Mouse (Mus musculus) forebrain, embryonic 10.5 days (tissue): ENCODE results near the gene Tnxb. TPM values are rescaled to one million over a fixed set of nuclear protein-coding genes. Genes with fewer than 3 reads are reported as not detected.

Experiments
- DNase-seq: peaks from one replicate; pipeline ENCODE4 v3.0.0-alpha.2; 2017; ENCODE audit warnings: low spot score; ENCODE audit errors: extremely low spot score
- H3K27ac ChIP-seq: fragments of 300-500 bp; sonication (generic); 2 replicates; pipeline ENCODE4 v1.5.1; 2016; ENCODE audit warnings: mild to moderate bottlenecking
- H3K27me3 ChIP-seq: fragments of 300-500 bp; sonication (generic); 2 replicates; pipeline ENCODE4 v1.6.1; 2016; ENCODE audit warnings: mild to moderate bottlenecking; ENCODE audit not compliant: poor library complexity, severe bottlenecking
- H3K36me3 ChIP-seq: fragments of 300-500 bp; sonication (generic); replicated peaks from 2 replicates; pipeline ENCODE4 v1.6.1; 2016; ENCODE audit warnings: mild to moderate bottlenecking, moderate library complexity
- H3K4me1 ChIP-seq: fragments of 300-500 bp; sonication (generic); 2 replicates; pipeline ENCODE4 v1.6.1; 2016
- H3K4me3 ChIP-seq: fragments of 300-500 bp; sonication (generic); 2 replicates; pipeline ENCODE4 v1.5.1; 2016; ENCODE audit warnings: mild to moderate bottlenecking, moderate library complexity
- H3K9me3 ChIP-seq: fragments of 300-500 bp; sonication (generic); 2 replicates; pipeline ENCODE4 v1.6.1; 2016; ENCODE audit warnings: mild to moderate bottlenecking, moderate library complexity
- WGBS: fragments of 180-500 bp; shearing (Covaris S2); methylation state at CpG from one replicate; pipeline ENCODE4 v1.1.7; 2016; 5-methylcytosine and 5-hydroxymethylcytosine counted together
- polyA plus RNA-seq: library from polyadenylated mRNA; unstranded; fragments of >200 nt; fragmentation: Nextera tagmentation; extraction: Ambion mirVana; gene quantifications from 2 replicates; pipeline ENCODE4 v1.2.1, GENCODE M21; 2016

Gene Tnxb
- polyA plus RNA-seq, 1 experiment from 2014 or later = not detected

- Histone ChIP-seq H3K36me3 (peaks cover 35% of the 10 kb centered on the region), H3K9me3 (no peaks in the 10 kb centered on the region), H3K27me3 (no peaks in the 10 kb centered on the region), H3K4me3 (peak overlapping the region; percentile 99), H3K4me1 (peaks cover 48% of the 10 kb centered on the region), H3K27ac (0 out of 2 replicates have a peak overlapping the region, but pooled peaks have one; percentile 17)
- WGBS = 92% methylated on average over 30 of the region's 30 CpGs
- no peak for DNase-seq
Observed at GRCm38 (mm10) chr17:34645831-34646511, 24.4 kb upstream of the Tnxb start.

- Histone ChIP-seq H3K27me3 (no peaks in the 10 kb centered on the region), H3K9me3 (no peaks in the 10 kb centered on the region), H3K4me3 (peak within 1 kb of the TSS; percentile 99), H3K4me1 (peaks cover 43% of the 10 kb centered on the region), H3K27ac (peak within 1 kb of the TSS; percentile 95), H3K36me3 (peaks cover 47% of the 10 kb centered on the region)
- peak; percentile 96 for DNase-seq
- 2% methylated on average over 66 of the region's 66 CpGs for WGBS
Observed at GRCm38 (mm10) chr17:34646906-34647787, 23.2 kb upstream of the Tnxb start, which contains the start of gene Atf6b. Gene Atf6b, plus strand, starts transcription at chr17:34647146.

DNA sequence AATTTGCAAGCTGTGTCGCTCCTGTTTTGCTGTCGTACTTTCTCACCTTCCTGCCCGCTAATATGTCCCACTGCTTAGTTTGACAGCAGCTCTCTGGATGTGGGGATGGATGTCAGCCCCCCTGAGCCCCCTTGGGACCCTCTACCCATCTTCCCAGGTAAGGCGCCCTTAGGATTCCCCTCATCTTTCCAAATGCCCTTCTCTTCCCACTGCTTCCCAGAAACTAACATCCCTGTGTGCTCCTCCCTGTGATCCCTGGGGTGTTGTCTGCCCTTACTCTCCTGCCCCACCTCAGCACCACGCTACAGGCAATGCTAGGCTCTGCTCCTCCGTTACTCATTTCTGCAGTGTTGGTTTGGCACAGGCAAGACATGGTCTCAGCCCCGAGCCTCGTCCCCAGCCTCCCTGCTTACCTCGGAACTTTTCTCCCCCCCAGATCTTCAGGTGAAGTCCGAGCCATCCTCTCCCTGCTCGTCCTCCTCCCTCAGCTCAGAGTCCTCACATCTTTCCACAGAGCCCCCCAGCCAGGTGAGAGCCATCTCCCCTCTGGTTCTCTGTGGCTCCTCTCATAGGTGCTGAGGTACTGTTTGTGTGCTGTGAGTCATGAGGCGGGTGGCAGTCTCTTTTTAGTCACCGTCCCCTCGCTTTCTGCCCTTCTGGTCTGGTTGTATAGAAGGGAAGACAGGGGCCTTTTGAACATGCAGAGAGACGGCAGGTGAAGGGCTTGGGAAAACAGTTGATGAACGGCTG lies 22.0 kb upstream of the Tnxb start:
- no peaks in the 10 kb centered on the region for H3K27me3 ChIP-seq
- no peaks in the 10 kb centered on the region for H3K9me3 ChIP-seq
- peaks cover 58% of the 10 kb centered on the region for H3K36me3 ChIP-seq
- peaks cover 43% of the 10 kb centered on the region for H3K4me1 ChIP-seq
- H3K27ac ChIP-seq = no peak overlapping the region
- 84% methylated on average over 16 of the region's 16 CpGs for WGBS
- DNase-seq = no peak
- H3K4me3 ChIP-seq = peak overlapping the region; percentile 99

DNA sequence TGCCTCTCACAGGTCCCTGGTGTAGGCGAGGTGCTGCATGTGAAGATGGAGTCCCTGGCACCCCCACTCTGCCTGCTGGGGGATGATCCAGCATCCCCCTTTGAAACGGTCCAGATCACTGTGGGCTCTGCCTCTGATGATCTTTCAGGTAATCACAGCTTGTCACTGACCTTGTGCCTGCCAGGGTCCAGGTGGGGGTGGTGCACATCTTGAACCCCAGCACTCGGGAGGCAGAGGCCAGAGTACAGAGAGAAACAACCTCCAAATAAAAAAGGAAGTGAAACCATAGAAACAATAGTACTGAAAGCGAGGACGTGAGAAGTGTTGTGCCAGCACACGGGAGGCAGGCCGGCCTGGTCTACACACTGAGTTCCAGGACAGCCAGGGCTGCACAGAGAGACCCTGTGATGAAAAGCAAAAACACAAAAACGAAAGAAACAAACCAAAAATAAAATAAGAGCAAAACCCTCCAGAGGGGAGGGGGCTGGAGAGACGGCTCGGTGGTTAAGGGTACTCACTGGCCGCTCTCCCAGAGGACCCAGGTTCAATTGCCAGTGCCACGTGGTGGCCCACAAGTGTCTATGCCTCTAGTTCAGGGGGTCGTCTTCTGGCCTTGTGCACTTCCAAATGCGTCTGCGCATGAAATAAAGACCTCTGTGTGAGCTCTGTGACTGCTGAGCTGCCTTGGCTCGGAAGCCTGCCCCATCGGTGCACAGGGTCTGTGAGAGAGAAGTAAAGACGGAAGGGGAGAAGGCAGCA lies 21.1 kb upstream of the Tnxb start:
- Histone ChIP-seq H3K4me1 (peaks cover 43% of the 10 kb centered on the region), H3K27ac (no peak overlapping the region), H3K36me3 (peaks cover 68% of the 10 kb centered on the region), H3K4me3 (peak overlapping the region; percentile 99), H3K9me3 (no peaks in the 10 kb centered on the region), H3K27me3 (no peaks in the 10 kb centered on the region)
- 91% methylated on average over 18 of the region's 18 CpGs for WGBS
- no peak for DNase-seq

GRCm38 (mm10) chr17:34650781-34651180 lies 19.6 kb upstream of the Tnxb start:
- peaks cover 79% of the 10 kb centered on the region for H3K36me3 ChIP-seq
- H3K4me3 ChIP-seq = no peak overlapping the region
- 91% methylated on average over 14 of the region's 14 CpGs for WGBS
- no peak overlapping the region for H3K27ac ChIP-seq
- H3K27me3 ChIP-seq = no peaks in the 10 kb centered on the region
- DNase-seq = no peak
- no peaks in the 10 kb centered on the region for H3K9me3 ChIP-seq
- H3K4me1 ChIP-seq = peaks cover 38% of the 10 kb centered on the region

- peaks cover 37% of the 10 kb centered on the region for H3K4me1 ChIP-seq
- whole genome bisulfite sequencing = 58% methylated on average over 19 of the region's 19 CpGs
- H3K27ac ChIP-seq = no peak overlapping the region
- H3K4me3 ChIP-seq = no peak overlapping the region
- no peak for DNase-seq
- H3K36me3 ChIP-seq = peaks cover 73% of the 10 kb centered on the region
- no peaks in the 10 kb centered on the region for H3K27me3 ChIP-seq
- H3K9me3 ChIP-seq = no peaks in the 10 kb centered on the region
Observed at GRCm38 (mm10) chr17:34651507-34652221, 18.7 kb upstream of the Tnxb start.

DNA sequence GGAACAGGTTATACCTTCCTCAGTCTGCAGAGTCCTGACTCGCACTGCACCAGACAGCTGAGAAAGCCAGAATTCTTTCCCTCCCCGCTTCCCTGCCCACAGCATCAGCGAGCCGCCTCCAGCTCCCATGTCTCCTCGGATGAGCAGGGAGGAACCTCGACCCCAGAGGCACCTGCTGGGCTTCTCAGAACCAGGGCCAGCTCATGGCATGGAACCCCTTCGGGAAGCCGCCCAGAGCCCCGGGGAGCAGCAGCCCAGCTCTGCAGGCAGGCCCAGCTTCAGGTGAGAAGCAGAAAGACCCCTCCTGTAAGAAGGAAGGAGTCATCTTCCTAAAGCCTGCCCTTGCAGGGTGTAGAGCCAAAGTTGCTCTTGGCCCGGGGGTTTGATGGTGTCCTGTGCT lies 17.8 kb upstream of the Tnxb start:
- no peak for DNase-seq
- Histone ChIP-seq H3K4me1 (peaks cover 39% of the 10 kb centered on the region), H3K27me3 (no peaks in the 10 kb centered on the region), H3K9me3 (no peaks in the 10 kb centered on the region), H3K27ac (no peak overlapping the region), H3K36me3 (peaks cover 73% of the 10 kb centered on the region), H3K4me3 (no peak overlapping the region)
- WGBS = 95% methylated on average over 10 of the region's 10 CpGs

DNA sequence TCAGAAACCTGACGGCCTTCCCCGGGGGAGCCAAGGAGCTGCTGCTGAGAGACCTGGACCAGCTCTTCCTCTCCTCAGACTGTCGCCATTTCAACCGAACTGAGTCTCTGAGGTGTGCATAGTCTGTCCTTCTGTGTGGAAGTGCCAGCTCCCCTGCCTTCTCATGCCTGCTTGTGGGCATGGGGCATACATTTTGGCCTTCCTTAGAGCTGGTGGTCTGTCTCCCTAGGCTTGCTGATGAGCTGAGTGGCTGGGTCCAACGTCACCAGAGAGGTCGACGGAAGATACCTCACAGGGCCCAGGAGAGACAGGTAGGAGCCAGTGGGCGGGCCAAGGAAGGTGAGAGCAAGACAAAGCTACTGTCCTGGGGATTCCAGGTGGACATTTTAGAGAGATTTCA lies 17.4 kb upstream of the Tnxb start:
- Histone ChIP-seq H3K4me3 (no peak overlapping the region), H3K9me3 (no peaks in the 10 kb centered on the region), H3K27me3 (no peaks in the 10 kb centered on the region), H3K36me3 (peaks cover 73% of the 10 kb centered on the region), H3K27ac (no peak overlapping the region), H3K4me1 (peaks cover 36% of the 10 kb centered on the region)
- DNase-seq = no peak
- WGBS = 95% methylated on average over 8 of the region's 8 CpGs

DNA sequence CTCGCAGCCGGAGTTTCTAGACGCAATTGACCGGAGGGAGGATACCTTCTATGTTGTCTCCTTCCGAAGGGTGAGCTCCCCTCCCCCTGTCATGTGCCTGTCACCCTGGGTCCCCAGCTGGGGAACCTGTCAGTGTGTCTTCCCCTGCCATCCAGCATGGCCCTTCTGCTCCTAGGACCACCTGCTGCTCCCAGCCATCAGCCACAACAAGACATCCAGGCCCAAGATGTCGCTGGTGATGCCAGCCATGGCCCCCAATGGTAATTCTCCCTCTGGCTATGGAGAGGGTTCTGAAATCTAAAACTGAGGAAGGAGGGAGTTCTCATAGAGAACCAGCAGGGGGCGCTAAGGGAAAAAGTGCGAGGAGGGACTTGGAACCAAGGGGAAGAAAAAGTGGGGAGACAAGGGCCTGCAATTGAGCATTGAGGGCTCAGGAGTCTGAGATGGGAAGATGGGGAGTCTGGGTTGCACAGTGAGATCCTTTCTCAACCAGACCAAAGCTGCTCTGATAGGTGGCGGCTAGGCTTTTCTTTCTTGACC lies 16.5 kb upstream of the Tnxb start:
- Histone ChIP-seq H3K9me3 (no peaks in the 10 kb centered on the region), H3K36me3 (peaks cover 68% of the 10 kb centered on the region), H3K27me3 (peaks cover 3% of the 10 kb centered on the region; the same call in 1 of the 2 replicates), H3K4me1 (peaks cover 27% of the 10 kb centered on the region), H3K27ac (no peak overlapping the region), H3K4me3 (no peak overlapping the region)
- WGBS = 63% methylated on average over 9 of the region's 9 CpGs
- DNase-seq = no peak

GRCm38 (mm10) chr17:34654392-34654791 lies 15.9 kb upstream of the Tnxb start:
- Histone ChIP-seq H3K4me3 (no peak overlapping the region), H3K9me3 (no peaks in the 10 kb centered on the region), H3K27me3 (peaks cover 9% of the 10 kb centered on the region), H3K4me1 (peaks cover 25% of the 10 kb centered on the region), H3K36me3 (peaks cover 63% of the 10 kb centered on the region), H3K27ac (no peak overlapping the region)
- WGBS = 94% methylated on average over 13 of the region's 13 CpGs
- no peak for DNase-seq

- H3K27ac ChIP-seq = no peak overlapping the region
Observed at GRCm38 (mm10) chr17:34655160-34655559, 15.2 kb upstream of the Tnxb start.

More at GRCm38 (mm10) chr17:34655160-34655559, 15.2 kb upstream of the Tnxb start:
- no peak for DNase-seq
- no peaks in the 10 kb centered on the region for H3K9me3 ChIP-seq
- peaks cover 17% of the 10 kb centered on the region for H3K27me3 ChIP-seq
- H3K4me1 ChIP-seq = peaks cover 25% of the 10 kb centered on the region
- 88% methylated on average over 7 of the region's 7 CpGs for WGBS
- peaks cover 55% of the 10 kb centered on the region for H3K36me3 ChIP-seq
- no peak overlapping the region for H3K4me3 ChIP-seq
